Mouse (Mus musculus) lung, postnatal 0 days (tissue): ENCODE measurements at regions not wholly inside any gene's neighbourhood (a gene's known extent, or its start where the extent isn't known, plus 50 kb on each side); places are given as distances from the start of the nearest gene placed in this dataset.
"Not testable (repeated sequence)": the region's sequence is repeated elsewhere in the genome, so short reads cannot be mapped to it uniquely, and the experiment has no call there.

ENCODE experiments used
- CTCF ChIP-seq: IDR thresholded peaks from 2 replicates; pipeline ENCODE4 v1.5.1; 2016; ENCODE audit warnings: antibody characterized with exemption, mild to moderate bottlenecking
- EP300 ChIP-seq: IDR thresholded peaks from 2 replicates; pipeline ENCODE4 v1.6.1; 2016; ENCODE audit warnings: antibody characterized with exemption, mild to moderate bottlenecking, control low read depth

DNA sequence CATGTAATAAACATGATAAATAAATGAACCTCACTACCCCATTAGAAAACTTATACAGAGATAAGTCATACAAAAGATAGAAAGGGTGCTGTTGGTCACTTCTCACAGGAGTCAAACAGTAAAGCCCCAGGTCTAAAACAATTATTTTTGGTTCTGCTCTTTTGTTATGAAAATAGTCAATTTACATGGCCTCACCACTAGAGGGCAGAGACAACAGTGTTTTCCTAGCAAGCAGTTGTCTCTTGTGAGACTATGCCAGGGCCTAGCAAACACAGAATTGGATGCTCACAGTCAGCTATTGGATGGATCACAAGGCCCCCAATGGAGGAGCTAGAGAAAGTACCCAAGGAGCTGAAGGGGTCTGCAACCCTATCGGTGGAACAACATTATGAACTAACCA, 96.3 kb upstream of the 4930550L24Rik start:
- TF ChIP-seq CTCF = peak; percentile 28
- not testable (repeated sequence) for TF ChIP-seq EP300
